Mouse (Mus musculus) thymus, postnatal 10 days (tissue): ENCODE data around the gene Atf7ip2.

Experiments used
- DNase-seq, 2 experiments: peaks; one replicate each; pipeline ENCODE4 v3.0.0; 2021; ENCODE audit warnings: low spot score in 2 of 2

Atf7ip2 gene

GRCm38 (mm10) chr16:10297696-10298644 is 105.5 kb downstream of the Atf7ip2 start:
- DNase-seq, result no peak

- DNase-seq, result no peak
Observed at GRCm38 (mm10) chr16:10299637-10300036, 107.1 kb downstream of the Atf7ip2 start.

GRCm38 (mm10) chr16:10300231-10301186 is 108.0 kb downstream of the Atf7ip2 start:
- DNase-seq, result no peak
